Mouse (Mus musculus) lung, adult 18-20 months (tissue): ENCODE measurements around the gene Nxn.
"Not testable (repeated sequence)": the region's sequence is repeated elsewhere in the genome, so short reads cannot be mapped to it uniquely, and the experiment has no call there.

ENCODE experiments used
- DNase-seq, 2 experiments: peaks; one replicate each; pipeline ENCODE4 v3.0.0; 2022; ENCODE audit warnings: mixed read lengths in 2 of 2

The Nxn gene

DNA sequence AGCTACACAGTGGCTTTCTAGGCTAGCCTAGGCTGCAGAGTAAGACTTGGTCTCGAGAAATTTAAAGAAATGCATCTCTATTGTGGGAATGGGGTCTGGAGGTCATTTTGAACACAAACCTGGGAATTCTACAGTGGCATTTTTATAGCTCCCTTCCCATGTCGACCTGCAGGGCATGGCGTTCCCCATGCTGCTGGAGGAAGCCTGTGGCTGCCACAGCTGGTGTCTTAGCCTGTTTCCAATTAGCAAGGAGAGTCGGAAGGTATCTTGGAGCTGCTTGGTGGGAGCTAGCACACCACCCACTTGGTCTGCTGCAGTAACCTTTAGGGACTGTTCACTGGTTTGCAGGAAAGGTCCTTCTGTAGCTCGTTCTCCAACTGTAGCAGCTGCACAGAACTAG lies 142.8 kb downstream of the Nxn start:
- DNase-seq, result no peak

DNA sequence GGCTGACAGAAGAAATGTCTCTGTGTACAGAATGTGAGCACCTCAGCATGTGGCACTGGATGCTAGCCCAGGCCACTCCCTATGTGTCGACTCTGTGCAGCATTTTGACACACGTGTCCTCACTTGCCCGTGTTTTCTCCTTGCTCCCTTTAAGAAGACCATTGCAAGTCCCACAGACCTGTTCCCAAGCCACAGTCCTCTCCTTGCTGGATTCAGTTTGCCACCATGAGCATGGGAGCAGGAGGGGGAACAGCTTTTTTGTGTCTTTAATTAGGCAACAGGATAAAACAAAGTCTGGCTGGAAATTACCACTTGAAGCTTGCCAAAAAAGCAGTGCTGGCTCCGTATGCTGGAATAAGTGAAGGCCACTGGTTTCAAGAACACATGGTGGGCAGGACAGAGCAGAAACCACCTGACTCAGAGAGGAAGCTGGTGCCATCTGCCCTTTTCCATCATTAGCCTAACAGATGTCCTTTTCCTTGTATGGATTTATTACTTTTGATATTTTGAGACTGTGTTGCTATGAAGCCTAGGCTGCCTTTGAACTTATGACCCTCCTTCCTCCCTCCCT lies 143.4 kb downstream of the Nxn start:
- DNase-seq, result no peak

DNA sequence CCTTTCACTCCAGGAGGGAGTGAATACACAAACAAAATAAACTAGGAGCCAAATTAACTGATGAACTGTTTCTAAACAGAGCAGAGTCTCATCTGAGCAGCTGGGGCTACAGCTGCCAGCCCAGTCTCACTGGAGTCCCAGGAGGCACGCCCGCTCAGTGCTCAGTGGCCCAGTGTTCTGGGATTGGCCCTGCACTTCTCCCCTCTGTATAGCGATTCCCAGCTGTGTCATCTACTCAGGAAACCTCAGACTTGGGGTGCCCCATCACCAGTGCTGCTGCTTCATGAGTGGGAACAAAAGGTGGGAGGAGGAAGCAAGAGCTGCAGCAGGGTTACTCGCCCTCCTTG lies 145.0 kb downstream of the Nxn start:
- DNase-seq, result no peak

DNA sequence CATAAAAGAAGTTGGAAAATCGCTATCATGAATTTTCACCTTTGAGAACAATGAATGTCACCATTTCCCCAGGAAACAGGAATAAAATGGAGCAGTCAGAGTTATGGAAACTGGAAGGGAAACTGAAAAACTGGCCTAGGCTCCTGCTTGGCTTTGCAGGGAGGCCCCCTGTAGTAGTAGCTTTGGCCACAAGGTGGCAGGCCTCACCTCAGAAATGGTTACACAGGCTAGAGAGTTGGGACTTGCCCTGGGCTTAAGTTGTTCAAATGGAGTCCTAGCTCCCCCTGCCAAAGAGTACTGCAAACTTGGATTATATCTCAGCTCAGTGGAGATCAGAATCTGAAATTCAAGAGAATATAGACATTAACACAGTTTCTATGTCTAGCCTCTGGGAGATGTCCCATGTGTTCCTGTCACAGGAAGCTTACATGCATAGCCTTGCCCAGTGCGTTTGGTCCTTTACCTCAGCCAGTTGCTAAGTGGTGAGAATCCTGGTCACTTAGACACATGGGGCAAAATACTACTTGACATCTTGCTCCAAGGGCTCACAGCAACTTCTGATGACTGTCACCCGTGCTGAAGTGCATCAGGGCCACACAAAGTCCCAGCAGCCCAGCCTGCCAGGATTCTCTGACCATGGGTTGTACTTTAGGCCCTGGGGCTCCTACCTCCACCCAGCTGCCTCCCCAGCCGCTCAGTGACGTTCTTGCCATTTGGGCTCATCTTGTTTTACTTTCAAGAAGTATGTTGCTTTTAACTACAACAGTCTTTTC lies 145.6 kb downstream of the Nxn start:
- peak; percentile 80 to 86 for DNase-seq

DNA sequence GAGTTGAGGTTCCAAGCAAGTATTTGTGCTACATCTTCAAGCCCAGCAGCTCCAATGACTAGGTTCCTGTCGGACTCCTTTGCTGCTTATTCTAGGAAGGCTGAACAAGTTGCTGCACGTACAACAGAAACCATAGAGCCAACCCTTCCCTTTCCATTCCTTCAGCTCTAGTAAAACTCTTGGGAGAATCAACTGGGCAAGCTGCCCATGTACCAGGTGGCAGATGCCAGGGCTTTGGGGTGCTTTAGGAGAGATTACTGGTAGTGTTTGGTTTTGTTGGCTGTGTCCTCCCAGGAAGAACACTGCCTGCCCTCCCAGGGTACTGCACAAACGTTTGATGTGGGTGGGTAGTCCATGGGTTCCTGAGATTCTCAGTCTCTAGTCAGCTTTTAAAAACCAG lies 146.9 kb downstream of the Nxn start:
- DNase-seq, result no peak

DNA sequence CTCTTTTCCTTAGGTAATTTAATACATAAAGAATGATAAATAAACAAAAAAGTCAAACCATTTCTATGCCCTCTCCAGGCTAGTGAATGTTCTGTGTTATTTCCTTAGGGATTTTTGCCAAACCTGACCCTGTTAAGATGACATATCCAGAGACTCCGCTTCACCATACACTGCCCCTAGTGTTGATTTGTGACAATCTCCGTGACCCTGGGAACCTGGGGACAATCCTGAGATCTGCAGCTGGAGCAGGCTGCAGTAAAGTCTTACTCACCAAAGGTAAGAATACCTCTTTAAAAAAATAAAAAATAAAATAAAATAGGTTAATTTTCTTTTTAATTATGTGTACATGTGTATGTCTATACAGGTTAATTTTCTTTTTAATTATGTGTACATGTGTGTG lies 151.7 kb downstream of the Nxn start:
- DNase-seq, result no peak

DNA sequence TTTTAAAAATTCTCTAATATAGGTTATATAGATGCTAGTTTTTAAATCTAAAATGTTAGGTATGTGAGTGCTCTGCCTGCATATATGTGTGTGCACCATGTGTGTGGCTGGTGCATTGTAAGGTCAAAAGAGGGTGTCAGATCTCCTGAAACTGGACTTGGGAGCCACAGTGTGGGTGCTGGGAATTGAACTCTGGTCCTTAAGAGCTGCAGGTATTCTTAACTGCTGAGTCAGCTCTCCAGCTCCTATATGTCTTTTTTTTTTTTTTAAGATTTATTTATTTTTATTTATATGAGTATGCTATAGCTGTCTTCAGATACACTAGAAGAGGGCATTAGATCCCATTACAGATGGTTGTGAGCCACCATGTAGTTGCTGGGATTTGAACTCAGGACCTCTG lies 152.5 kb downstream of the Nxn start:
- no peak for DNase-seq

DNA sequence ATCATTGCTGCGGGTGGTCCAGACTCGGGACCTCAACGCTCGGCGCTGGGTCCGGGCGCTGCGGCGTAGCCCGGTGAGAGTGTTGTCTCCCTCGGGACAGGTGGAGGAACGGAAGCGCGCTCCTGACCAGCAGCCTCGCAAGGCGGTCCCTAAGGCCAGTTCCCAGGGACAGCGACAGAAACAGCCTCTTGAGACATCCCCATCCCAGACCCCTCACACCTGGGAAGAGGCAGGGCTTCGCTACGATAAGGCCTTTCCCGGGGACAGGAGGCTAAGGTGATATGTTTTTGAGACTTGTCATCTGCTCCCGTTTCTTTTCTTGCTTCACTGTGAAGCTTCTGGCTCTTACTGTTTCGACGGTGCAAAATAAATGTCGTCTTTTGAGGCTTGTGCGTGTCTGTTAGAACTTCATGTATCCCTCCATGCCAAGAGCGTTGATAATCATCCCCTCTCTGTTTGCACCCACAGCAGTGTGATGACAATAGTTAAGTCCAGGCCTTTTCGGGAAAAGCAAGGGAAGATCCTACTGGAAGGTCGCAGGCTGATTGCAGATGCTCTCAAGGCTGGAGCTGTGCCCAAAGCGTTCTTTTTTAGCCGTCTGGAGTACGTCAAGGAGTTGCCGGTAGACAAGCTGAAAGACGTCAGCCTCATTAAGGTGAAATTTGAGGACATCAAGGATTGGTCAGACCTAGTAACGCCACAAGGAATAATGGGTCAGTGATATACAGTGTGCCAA lies 155.0 kb downstream of the Nxn start:
- DNase-seq, result no peak

DNA sequence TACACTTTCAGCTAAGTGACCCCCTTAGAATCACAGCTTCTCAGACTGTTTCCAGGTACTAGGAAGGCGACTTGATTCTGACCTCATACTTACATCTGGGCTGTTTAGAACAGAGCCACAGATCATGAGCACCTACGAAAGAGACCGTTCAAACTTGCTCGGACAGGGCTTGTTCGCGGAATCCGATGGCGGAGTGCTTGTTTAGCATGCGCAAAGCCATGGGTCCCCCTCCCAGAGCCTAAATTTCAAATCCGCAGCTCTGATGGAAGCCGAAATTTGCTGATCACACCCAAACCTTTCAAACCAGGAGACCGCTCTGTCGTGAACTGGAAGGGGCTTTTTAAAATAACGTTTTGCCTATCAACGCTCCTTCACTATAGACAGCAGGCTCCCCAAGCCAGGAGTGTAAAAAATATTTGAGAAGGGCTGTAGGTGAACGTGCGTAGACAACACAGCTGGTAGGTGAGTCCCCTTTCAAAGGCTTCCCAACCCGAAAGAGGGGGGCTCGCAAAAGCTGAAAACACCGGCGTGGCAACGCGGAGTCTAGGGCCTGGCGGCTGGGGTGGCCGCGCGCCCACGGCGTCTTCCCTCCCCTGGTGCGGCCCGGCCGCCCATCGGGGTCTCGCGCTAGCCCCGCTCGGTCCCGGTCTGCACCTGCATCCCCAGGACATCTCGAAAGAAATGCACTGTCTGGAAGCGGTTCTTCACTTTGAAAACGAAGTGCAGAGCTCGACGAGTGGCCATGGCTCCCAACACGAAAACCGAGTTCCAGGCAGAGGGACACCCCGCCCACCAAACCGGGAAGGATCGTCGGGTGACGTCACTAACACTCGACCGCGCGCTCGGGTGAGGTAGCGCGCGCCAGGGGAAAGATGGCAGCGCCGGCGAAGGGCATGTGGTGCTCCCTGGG lies 155.8 kb downstream of the Nxn start, which contains the start of the genes Mrm3 and Glod4:
Gene Mrm3 (plus strand): TSS at position 815 of the 910 bp plus-strand sequence.
Gene Glod4 (minus strand): TSS at position 825 of the 910 bp plus-strand sequence.
- DNase-seq, result peak; percentile 90 to 93

DNA sequence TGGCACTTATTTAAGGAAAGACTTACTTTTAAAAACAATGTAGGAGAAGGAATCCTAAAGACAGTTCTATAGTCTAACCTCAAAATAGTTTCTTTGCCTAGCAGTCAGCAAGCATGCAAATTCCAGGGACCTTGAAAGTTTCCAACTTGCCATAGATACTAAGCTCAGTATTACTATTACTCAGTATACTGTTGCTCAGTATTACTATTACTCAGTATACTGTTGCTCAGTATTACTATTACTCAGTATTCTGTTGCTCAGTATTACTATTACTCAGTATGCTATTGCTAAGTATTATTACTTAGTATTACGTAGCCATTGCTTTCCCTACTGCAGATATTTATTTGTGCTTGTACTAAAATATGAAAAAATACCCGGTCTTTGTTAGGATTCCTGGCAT lies 159.2 kb downstream of the Nxn start:
- DNase-seq, result no peak

DNA sequence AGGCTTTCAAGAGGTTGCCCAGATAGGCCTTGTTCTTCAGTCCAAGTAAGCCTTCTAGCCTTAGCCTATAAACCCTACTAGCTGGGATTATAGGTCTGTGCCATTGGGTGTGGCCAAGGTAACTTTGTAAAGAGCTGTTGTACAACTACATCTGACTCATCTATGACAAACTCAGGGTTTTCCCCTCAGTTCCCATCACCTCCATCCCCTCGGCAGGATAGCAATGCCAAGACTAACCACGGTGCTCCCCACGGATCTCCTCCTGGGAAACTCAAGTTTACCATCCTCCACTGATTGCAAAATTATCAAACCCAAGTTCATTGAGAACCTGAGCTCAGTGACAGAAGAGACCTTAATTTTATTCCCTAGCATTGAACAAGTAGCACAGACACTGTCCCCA lies 162.8 kb downstream of the Nxn start:
- DNase-seq, result no peak

DNA sequence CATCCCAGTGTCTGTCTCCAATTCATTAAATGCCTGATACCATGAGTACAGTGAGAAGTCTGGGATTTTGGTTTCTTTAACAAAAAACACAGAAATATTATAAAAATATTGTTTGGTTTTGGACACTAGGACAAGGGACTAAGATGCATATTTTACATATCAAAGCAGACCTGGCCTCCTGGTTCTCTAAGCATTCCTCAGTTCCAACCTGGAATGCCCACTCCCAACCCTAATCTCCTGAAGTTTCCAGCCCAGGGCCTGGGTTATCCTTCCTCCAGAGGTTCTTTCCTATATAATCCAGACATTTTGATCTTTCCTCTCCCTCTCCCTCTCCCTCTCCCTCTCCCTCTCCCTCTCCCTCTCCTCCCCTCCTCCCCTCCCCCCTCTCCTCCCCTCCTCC lies 173.9 kb downstream of the Nxn start:
- DNase-seq, result no peak

DNA sequence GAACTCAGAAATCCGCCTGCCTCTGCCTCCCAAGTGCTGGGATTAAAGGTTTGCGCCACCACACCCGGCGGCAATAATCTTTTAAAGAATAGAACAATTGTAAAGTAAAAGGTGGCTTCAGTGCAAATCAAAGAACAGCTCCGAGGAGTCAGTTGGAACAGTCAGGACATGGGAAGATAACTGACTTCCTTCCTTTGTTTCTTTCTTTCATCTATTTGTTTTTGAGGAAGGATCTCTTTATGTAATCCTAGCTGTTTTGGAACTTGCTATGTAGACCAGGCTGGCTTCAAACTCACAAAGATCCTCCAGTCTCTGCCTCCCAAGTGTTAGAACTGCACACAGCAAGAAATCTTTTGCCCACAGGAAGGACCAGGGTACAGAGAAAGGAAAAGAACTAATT lies 174.3 kb downstream of the Nxn start:
- DNase-seq, result no peak

DNA sequence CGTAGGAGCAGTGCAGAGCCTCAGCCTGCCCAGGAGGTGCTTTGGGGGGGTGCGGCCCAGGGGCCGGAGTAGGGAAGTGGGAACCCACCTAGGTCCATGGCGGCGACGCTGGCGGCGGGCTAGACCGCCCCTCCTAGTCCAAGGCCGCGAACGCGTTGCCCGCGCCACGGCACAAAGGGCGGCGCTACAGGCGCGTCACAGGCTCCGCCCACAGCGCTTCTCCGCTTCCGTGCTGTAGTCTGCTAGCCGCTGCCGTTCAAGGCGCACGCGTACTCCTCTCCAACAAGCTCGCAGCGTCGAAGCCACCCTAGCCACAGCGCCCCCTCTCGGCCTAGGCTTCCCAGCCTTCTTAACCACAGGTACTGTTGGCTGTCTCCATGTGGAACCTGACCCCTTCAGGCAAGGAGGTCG lies 181.5 kb downstream of the Nxn start, which contains the start of the genes Dbil5 and Gemin4:
Gene Dbil5 (plus strand): TSS at position 219 of the 411 bp plus-strand sequence.
Gene Gemin4 (minus strand): TSS at position 275 of the 411 bp plus-strand sequence.
- DNase-seq, result peak; percentile 97 to 98

DNA sequence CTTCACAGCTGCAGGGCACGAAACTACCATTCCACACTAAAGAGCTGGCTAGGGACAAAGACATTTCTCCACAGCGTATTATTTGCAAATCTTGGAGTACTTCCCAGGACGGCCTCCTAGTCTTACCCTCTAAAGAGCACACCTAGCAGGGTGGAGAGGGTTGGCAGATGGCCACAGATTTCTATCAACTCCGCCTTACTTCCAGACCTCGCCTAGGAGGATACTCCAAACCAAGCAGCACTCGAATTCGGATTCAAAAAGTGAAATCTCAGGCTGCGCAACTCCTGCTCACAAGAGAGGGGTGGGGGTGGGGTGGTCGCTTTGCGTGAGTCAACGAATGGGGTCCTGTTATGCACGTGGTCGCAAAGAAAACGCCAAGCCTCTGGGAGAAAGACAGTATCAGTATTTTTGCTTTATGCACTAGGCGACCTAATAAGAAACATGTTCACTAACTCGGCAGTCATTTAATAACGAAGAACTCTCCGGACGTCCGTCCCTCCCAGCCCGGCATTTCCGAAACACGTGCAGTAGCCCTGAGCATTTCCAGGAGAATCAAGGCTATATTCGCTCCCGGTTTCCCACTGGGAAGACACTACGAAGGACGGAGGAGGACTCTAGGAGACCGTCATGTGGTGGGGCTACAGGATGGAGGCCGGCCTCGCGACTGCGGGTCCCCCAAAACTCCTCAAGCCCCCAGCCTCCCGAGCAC lies 182.1 kb downstream of the Nxn start:
- peak; percentile 82 to 90 for DNase-seq

DNA sequence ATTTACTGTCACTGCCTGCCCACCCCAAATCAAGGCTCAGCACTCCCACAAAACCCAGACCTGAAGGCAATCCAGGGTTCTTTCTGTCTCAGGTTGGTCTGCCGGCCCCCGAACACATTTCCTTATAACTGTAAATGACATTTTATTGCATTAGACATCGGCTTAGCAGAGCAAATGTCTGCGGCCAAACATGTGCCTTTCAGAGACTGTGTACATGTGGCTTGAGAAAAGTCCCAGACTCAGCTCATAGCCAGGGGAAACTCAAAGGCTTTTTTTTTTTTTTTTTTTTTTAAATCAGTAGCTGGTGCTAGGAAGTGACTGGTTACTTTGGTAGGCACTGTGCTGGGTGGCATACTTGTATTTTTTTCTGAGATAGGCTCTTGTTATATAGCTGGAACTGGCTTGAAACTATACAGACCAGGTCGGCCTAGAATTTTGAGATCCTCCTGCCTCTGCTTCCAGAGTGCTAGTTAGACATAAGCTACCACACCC lies 182.8 kb downstream of the Nxn start:
- DNase-seq, result no peak

DNA sequence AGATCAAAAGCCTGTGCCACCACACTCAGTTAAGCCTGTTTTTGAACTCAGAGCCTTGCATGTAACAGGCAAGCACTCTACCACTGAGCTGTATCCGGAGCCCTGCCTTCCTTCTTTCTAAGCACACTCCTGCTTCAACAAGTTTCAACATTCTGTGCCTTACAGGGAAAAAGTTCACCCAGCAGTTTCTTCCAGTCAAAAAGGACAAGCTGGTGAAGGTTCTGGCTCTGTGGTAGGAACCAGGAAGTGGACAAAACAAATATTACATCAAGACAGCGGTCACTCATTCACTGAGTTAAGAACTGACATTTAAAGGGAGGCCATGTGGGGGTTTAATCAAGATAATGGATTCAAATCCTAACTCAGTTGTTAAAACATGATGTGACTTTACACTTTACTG lies 183.9 kb downstream of the Nxn start:
- peak in 1 of 2 experiments; percentile 51 for DNase-seq

DNA sequence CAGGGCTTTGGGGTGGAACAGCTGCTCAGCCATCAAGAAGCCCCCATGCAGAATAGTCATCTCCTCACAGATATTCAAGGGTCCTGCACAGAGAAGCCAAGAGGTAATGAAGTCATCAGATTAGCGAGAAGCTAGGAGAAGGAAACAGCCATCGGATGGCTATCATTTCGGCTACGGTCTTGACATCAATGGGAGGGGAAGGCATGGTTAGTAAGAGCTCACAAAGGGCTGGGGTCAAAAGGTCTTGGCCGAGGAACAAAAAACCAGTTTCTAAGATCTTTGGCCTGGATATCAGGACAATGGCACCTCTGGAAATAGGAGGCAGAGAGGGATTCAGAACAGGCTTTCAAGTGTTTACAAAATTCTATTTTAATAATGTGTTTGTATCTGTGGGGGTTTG lies 185.1 kb downstream of the Nxn start:
- no peak for DNase-seq

DNA sequence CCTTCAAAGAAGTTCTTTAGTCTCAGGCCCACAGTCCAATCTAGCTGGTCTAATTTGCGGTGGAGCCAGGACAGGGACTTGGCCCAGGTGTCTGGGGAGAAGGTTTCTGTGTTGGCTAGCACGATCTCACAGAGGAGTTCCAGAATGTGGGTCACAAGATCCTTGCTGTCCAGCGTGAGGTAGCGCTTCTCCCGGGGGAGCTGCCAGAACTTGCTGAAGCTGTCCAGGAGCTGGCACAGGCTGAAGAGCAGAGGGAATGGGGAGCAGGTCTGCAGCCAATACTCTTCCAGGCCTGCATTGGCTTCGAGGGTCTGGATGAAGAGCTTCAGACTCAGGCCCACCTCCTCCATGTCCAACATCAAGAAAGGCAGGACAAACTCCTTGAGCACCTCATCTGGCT lies 187.3 kb downstream of the Nxn start:
- not testable (repeated sequence) for DNase-seq

DNA sequence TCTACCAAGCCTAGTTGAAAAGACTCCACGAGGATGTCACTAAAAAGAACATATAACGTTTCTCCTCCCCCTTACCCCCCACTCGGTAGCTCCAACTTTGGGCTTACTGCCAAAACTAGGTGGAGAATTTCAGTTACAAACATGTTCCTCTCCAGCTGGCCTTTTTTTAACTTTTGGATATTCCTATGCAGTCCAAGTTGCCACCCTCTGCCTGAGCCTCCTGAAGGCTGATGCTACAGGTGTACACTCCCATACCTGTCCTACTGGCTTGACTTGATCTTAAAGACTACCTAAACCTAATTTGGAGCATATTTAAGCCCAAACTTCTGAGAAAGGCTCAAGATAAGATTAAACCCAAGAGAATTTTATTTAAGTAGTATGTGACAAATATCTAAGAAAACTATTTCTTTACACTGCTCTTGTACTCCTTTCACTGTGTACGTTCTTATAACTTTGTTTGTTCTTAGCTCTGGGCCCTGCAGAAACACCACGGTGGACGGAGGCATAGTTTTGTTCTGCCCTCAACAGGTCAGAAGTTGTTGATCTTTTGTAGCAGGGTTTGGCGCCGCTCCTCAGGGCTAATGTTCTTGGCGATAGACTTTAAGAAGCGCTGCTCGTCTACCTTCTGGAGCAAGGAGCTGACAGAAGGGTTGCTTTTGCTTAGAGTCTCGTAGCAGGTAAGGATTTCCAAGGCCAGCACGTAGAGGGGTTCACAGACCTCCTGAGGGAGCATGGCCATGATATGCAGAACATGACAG lies 188.5 kb downstream of the Nxn start:
- peak; percentile 41 to 50 for DNase-seq
